Mouse (Mus musculus): ENCODE measurements around the gene Gm4847. TPM values are rescaled to one million over a fixed set of nuclear protein-coding genes. Genes with fewer than 3 reads are reported as not detected.

Gm4847 gene
- polyA plus RNA-seq (2014; fragmentation: Nextera tagmentation; extraction: Ambion mirVana): not detected in 2 replicates

DNA sequence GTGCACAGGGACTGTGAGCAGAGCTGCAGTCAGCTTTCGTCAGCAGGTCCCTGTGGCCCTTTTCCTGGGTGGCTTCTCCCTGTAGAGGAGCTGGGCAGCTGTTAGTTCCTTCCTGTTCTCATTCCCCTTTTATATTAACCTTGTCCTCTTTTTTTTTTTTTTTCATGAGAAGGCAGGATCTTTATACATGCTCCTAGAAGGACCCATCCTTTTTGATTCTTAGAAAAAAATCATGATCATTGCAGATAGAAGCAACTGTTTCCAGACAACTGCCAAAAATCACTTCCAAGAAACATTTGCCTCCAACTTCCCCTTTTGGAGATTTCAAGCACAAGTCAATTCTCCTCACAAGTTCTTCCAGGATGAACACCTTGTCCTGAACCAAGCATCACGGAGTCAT, at the start of gene Gm4847:
Gm4847 (minus strand) TSS at position 101 of the 400 bp plus-strand sequence.
- H3K4me1 ChIP-seq (replicated peaks; ENCODE audit: control insufficient read depth, insufficient read depth, low read length): no peaks in the 10 kb centered on the region
- no peaks in the 10 kb centered on the region for H3K27me3 ChIP-seq (ENCODE audit: control insufficient read depth, insufficient read depth, low read length)
- DNase-seq (ENCODE audit: low spot score) (no peak), ATAC-seq (replicated peaks; ENCODE audit: low FRiP score) (no peak)
- H3K4me3 ChIP-seq (ENCODE audit: low read depth, low read length): no peak within 1 kb of the TSS
- no peaks in the 10 kb centered on the region for H3K9me3 ChIP-seq (ENCODE audit: control insufficient read depth, low read length)
- H3K9ac ChIP-seq (ENCODE audit: low read length): no peak within 1 kb of the TSS
- H3K4me2 ChIP-seq (ENCODE audit: low read depth, low read length, severe bottlenecking): no peak within 1 kb of the TSS
- H3K36me3 ChIP-seq (ENCODE audit: control insufficient read depth, insufficient read depth, low read length): no peaks in the 10 kb centered on the region
- WGBS: 92% methylated on average over 2 of the region's 2 CpGs
- no peak within 1 kb of the TSS for H3K27ac ChIP-seq (ENCODE audit: low read depth, low read length)

DNA sequence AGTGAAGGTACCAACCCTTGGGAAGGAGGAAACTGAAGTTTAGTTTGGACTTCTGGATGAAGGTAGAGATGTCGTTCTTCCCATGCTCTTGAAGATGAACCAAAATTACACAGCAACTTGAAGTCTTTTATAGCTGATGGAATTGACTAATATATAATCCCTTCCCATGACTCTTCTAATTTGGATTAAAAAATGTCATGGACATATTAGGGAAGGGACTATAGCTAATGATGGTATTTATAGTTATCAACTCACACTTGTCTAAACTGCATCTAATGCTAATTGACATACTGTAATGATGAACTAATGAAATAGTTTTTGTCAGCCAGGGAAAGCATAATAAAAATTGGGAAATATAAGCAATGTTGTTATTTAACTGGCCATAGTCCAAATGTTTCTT, 34.3 kb upstream of the Gm4847 start, which contains the start of gene Fmo9:
Fmo9 (minus strand) TSS at position 101 of the 400 bp plus-strand sequence.
- no peaks in the 10 kb centered on the region for H3K9me3 ChIP-seq (ENCODE audit: control insufficient read depth, low read length)
- DNase-seq (ENCODE audit: low spot score) (no peak), ATAC-seq (replicated peaks; ENCODE audit: low FRiP score) (no peak)
- H3K4me2 ChIP-seq (ENCODE audit: low read depth, low read length, severe bottlenecking): no peak within 1 kb of the TSS
- WGBS: 90% methylated on average over 1 of the region's 1 CpGs
- no peaks in the 10 kb centered on the region for H3K27me3 ChIP-seq (ENCODE audit: control insufficient read depth, insufficient read depth, low read length)
- H3K4me3 ChIP-seq (ENCODE audit: low read depth, low read length): no peak within 1 kb of the TSS
- H3K9ac ChIP-seq (ENCODE audit: low read length): no peak within 1 kb of the TSS
- H3K36me3 ChIP-seq (ENCODE audit: control insufficient read depth, insufficient read depth, low read length): no peaks in the 10 kb centered on the region
- H3K4me1 ChIP-seq (replicated peaks; ENCODE audit: control insufficient read depth, insufficient read depth, low read length): no peaks in the 10 kb centered on the region
- no peak within 1 kb of the TSS for H3K27ac ChIP-seq (ENCODE audit: low read depth, low read length)

GRCm38 (mm10) chr1:166669264-166669663, 21.8 kb upstream of the Gm4847 start:
- Histone ChIP-seq H3K4me1 (replicated peaks; ENCODE audit: control insufficient read depth, insufficient read depth, low read length) (no peaks in the 10 kb centered on the region), H3K36me3 (ENCODE audit: control insufficient read depth, insufficient read depth, low read length) (no peaks in the 10 kb centered on the region), H3K27me3 (ENCODE audit: control insufficient read depth, insufficient read depth, low read length) (no peaks in the 10 kb centered on the region), H3K9ac (ENCODE audit: low read length) (no peak overlapping the region), H3K4me3 (ENCODE audit: low read depth, low read length) (no peak overlapping the region), H3K4me2 (ENCODE audit: low read depth, low read length, severe bottlenecking) (no peak overlapping the region), H3K9me3 (ENCODE audit: control insufficient read depth, low read length) (no peaks in the 10 kb centered on the region), H3K27ac (ENCODE audit: low read depth, low read length) (no peak overlapping the region)
- 91% methylated on average over 5 of the region's 5 CpGs for WGBS
- ATAC-seq (replicated peaks; ENCODE audit: low FRiP score) (no peak), DNase-seq (ENCODE audit: low spot score) (no peak)

DNA sequence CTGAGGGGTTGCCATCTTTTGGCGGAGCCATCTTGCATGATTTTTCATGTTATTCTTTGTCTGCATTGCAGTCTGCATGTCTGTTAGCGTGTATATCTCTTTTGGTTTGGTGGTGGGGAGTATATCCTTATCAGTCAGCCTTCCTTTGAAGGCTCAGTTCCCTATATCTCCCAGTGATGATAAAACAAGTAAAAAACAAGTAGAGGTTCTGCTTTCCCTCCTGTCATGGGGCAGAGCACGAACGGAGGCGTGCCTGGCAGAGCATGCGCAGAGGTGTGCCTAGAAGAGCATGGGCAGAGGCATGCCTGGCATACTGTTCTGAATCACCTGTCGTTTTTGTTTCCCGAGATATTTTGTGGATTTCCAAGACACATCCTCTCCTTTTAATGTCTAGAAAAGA, 13.3 kb upstream of the Gm4847 start:
- H3K9ac ChIP-seq (ENCODE audit: low read length): no peak overlapping the region
- H3K9me3 ChIP-seq (ENCODE audit: control insufficient read depth, low read length): no peaks in the 10 kb centered on the region
- ATAC-seq (replicated peaks; ENCODE audit: low FRiP score): no peak
- no peaks in the 10 kb centered on the region for H3K36me3 ChIP-seq (ENCODE audit: control insufficient read depth, insufficient read depth, low read length)
- no peak overlapping the region for H3K4me2 ChIP-seq (ENCODE audit: low read depth, low read length, severe bottlenecking)
- no peak overlapping the region for H3K27ac ChIP-seq (ENCODE audit: low read depth, low read length)
- 94% methylated on average over 8 of the region's 8 CpGs for WGBS
- DNase-seq (ENCODE audit: low spot score): no peak
- H3K4me3 ChIP-seq (ENCODE audit: low read depth, low read length): no peak overlapping the region
- no peaks in the 10 kb centered on the region for H3K27me3 ChIP-seq (ENCODE audit: control insufficient read depth, insufficient read depth, low read length)
- no peaks in the 10 kb centered on the region for H3K4me1 ChIP-seq (replicated peaks; ENCODE audit: control insufficient read depth, insufficient read depth, low read length)

Small RNA genes within 50 kb of the gene (microRNA-seq; reads per million reads assigned to microRNA genes)
- gene Gm22992 (ENCODE audit: insufficient number of aligned reads): not detected

Other genes starting within 250 kb of the Gm4847 start
- gene Pogk, start 237.8 kb downstream of the Gm4847 start, polyA plus RNA-seq (2014; fragmentation: Nextera tagmentation; extraction: Ambion mirVana): 46.7 and 49.5 TPM in 2 replicates
- not detected in 2 replicates for gene Gm4846, start 150.1 kb downstream of the Gm4847 start, polyA plus RNA-seq (2014; fragmentation: Nextera tagmentation; extraction: Ambion mirVana)
- gene Fmo9, start 34.2 kb upstream of the Gm4847 start, polyA plus RNA-seq (2014; fragmentation: Nextera tagmentation; extraction: Ambion mirVana): not detected in 2 replicates

Data from forebrain, embryonic 11.5 days (tissue).